Comparison of ENCODE assay signal across 9 mouse cellular contexts in genomic region chr5:122091070-122091469, GRCm38 (mm10). TPM values are rescaled to one million over a fixed set of nuclear protein-coding genes. Genes with fewer than 3 reads are reported as not detected.
DNase-seq lines count a peak whose midpoint lies in the region; ATAC-seq and TF ChIP-seq lines count a peak whose summit lies in the region.
"Had no signal": no experiment of that assay in that cellular context is flagged by ENCODE, and none has a peak within 500 bp of the region (broad histone marks: within the 10 kb centered on the region; RNA-seq: fewer than 3 reads in every experiment).

No protein-coding gene starts in this region.

- H3K4me2 ChIP-seq in intestine, embryonic 16.5 days (ENCODE audit: low read depth, low read length) = no peak overlapping the region
- H3K4me2 ChIP-seq: limb, embryonic 12.5 days had no signal

- peak; percentile 41; the same call in 1 of the 2 replicates for ATAC-seq in frontal cortex, adult (ENCODE audit: low TSS enrichment)
- ATAC-seq in intestine, embryonic 16.5 days = peak; percentile 26; the same call in 1 of the 2 replicates

- H3K27me3 ChIP-seq in testis, adult 2 months (ENCODE audit: control insufficient read depth, insufficient read depth, low read length) = no peaks in the 10 kb centered on the region
- no peaks in the 10 kb centered on the region for H3K27me3 ChIP-seq in intestine, embryonic 16.5 days (replicated peaks; ENCODE audit: control insufficient read depth, insufficient read depth, low read length)
- H3K27me3 ChIP-seq: limb, embryonic 12.5 days had no signal

- H3K27ac ChIP-seq in testis, adult 2 months (ENCODE audit: control insufficient read depth, insufficient read depth, low read depth, low read length) = no peak overlapping the region
- H3K27ac ChIP-seq in intestine, embryonic 16.5 days (ENCODE audit: low read length) = no peak overlapping the region
- H3K27ac ChIP-seq: limb, embryonic 12.5 days had no signal

- no peak for DNase-seq in frontal cortex, postnatal 25 days (ENCODE audit: low spot score in 2 of 2)
- DNase-seq in testis, postnatal 14 days (ENCODE audit: low spot score) = no peak
- DNase-seq in embryo, embryonic 11.5 days (ENCODE audit: low read depth, low spot score) = peak; percentile 26
- DNase-seq in lung, postnatal 36 days = peak; percentile 51
- DNase-seq in spleen, postnatal 10 days (ENCODE audit: low spot score in 2 of 2) = peak; percentile 35 to 67

- no peaks in the 10 kb centered on the region for H3K4me1 ChIP-seq in testis, adult 2 months (ENCODE audit: control insufficient read depth, insufficient read depth, low read length)
- H3K4me1 ChIP-seq in intestine, embryonic 16.5 days (ENCODE audit: control insufficient read depth, insufficient read depth, low read length) = 0 out of 2 replicates have a peak, but pooled peaks cover 2% of the 10 kb centered on the region
- H3K4me1 ChIP-seq: limb, embryonic 12.5 days had no signal

- no peak for TF ChIP-seq POLR2A in testis, adult 2 months (IDR thresholded peaks at IDR 0.05; ENCODE audit: control insufficient read depth, low read depth, low read length)

- no peaks in the 10 kb centered on the region for H3K36me3 ChIP-seq in testis, adult 2 months (ENCODE audit: control insufficient read depth, insufficient read depth, low read length)
- no peaks in the 10 kb centered on the region for H3K36me3 ChIP-seq in intestine, embryonic 16.5 days (ENCODE audit: control insufficient read depth, insufficient read depth, low read length)
- H3K36me3 ChIP-seq: limb, embryonic 12.5 days had no signal

- no peaks in the 10 kb centered on the region for H3K9me3 ChIP-seq in intestine, embryonic 16.5 days (ENCODE audit: control insufficient read depth, low read length)

- 18% methylated on average over 15 of the region's 15 CpGs for WGBS in intestine, embryonic 16.5 days

- no peak overlapping the region for H3K4me3 ChIP-seq in testis, adult 2 months (ENCODE audit: control insufficient read depth, low read depth, low read length)
- no peak overlapping the region for H3K4me3 ChIP-seq in intestine, embryonic 16.5 days (ENCODE audit: low read length)
- H3K4me3 ChIP-seq: limb, embryonic 12.5 days had no signal

- TF ChIP-seq CTCF in testis, adult 2 months (IDR thresholded peaks at IDR 0.05; ENCODE audit: control insufficient read depth, insufficient read depth, insufficient replicate concordance, low read depth, low read length) = peak; percentile 90

- no peak overlapping the region for H3K9ac ChIP-seq in intestine, embryonic 16.5 days (ENCODE audit: low read depth, low read length)
- H3K9ac ChIP-seq: limb, embryonic 12.5 days had no signal

RNA-seq across cellular contexts. Expression of gene Myl2, which starts 9.7 kb away (rescaled TPM):
- polyA plus RNA-seq in testis, adult 2 months (2012; rRNA removed) = 1.4 and 1.5 TPM in 2 replicates
- 0.87 and 1.9 TPM in 2 replicates for polyA plus RNA-seq in intestine, embryonic 16.5 days (2015; fragmentation: Nextera tagmentation; extraction: Ambion mirVana)

RNA-seq across cellular contexts. Expression of gene Cux2, which starts 41.2 kb away (rescaled TPM):
- 7.5 and 9.1 TPM in 2 replicates for polyA plus RNA-seq in testis, adult 2 months (2012; rRNA removed)
- polyA plus RNA-seq in intestine, embryonic 16.5 days (2015; fragmentation: Nextera tagmentation; extraction: Ambion mirVana) = 4.3 and 4.8 TPM in 2 replicates

RNA-seq across cellular contexts. Expression of gene Ccdc63, which starts 49.6 kb away (rescaled TPM):
- 288 and 313 TPM in 2 replicates for polyA plus RNA-seq in testis, adult 2 months (2012; rRNA removed)
- not detected in 2 replicates for polyA plus RNA-seq in intestine, embryonic 16.5 days (2015; fragmentation: Nextera tagmentation; extraction: Ambion mirVana)
- polyA plus RNA-seq: limb, embryonic 12.5 days had no signal

Comparison
In these comparisons a context has a peak if more than half of its experiments do, and no peak if none do; other contexts are left out.
1. DNase-seq: peak in embryo, embryonic 11.5 days (single experiment), lung, postnatal 36 days (single experiment) and spleen, postnatal 10 days (2 of 2); none in frontal cortex, postnatal 25 days (0 of 2) and testis, postnatal 14 days (single experiment).
2. RNA of gene Ccdc63, which starts 49.6 kb away (polyA plus RNA-seq): 288 to 313 TPM in testis, adult 2 months; not detected in intestine, embryonic 16.5 days; every median in the first group is over 100 times any median in the second.